ENCODE assay signal across 12 mouse cellular contexts in the genomic region with DNA sequence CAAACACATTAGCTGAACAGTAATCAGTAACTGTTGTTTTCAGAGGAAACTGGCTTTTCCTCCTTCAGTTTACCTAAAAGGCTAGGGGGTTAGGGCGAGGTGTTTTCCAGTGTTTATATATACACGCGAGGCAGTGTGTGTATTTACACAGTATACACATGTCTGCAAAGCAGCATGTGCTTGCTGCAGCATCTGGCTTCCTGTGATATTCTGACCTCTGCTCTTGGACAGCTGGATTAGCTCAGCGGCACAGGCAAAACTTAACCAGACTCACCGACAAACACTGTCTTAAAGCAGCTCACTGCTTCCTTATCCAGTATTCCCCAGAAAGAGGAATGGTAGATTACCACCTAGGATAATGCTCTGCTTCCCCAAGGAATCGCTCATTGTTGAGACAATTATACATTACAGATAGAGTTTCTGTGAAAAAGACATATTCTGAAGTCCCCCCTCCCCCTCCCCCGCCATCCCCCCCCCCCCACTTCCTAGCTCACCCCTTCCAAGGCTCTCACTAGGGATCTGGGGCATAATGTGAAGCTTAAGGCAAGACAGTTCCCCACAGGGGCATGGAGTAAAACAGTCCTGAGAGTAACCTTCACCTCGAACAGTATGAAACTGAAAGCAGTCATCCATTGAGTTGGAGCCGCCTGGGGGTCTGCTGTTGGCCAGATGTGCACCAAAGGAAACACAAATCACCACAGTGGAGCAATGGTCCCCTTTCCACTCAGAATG.
DNase-seq lines count a peak whose midpoint lies in the region; ATAC-seq and TF ChIP-seq lines count a peak whose summit lies in the region.
"Had no signal": no experiment of that assay in that cellular context is flagged by ENCODE, and none has a peak within 500 bp of the region (broad histone marks: within the 10 kb centered on the region; RNA-seq: fewer than 3 reads in every experiment).

No protein-coding gene starts in this region.

- no peaks in the 10 kb centered on the region for H3K4me1 ChIP-seq in kidney, embryonic 14.5 days (ENCODE audit: control insufficient read depth, insufficient read depth, low read length)
- no peaks in the 10 kb centered on the region for H3K4me1 ChIP-seq in lung, postnatal 0 days (ENCODE audit: insufficient read depth, low read depth, low read length)
- H3K4me1 ChIP-seq: midbrain, embryonic 10.5 days had no signal

- H3K4me3 ChIP-seq in kidney, embryonic 14.5 days (ENCODE audit: low read length): no peak overlapping the region
- H3K4me3 ChIP-seq in lung, postnatal 0 days (ENCODE audit: low read depth, low read length): no peak overlapping the region
- H3K4me3 ChIP-seq: erythroblast, embryonic 14.5 days; midbrain, embryonic 10.5 days had no signal

- no peaks in the 10 kb centered on the region for H3K9me3 ChIP-seq in kidney, embryonic 14.5 days (ENCODE audit: control insufficient read depth, low read length)
- H3K9me3 ChIP-seq in lung, postnatal 0 days (ENCODE audit: low read length): no peaks in the 10 kb centered on the region
- H3K9me3 ChIP-seq: midbrain, embryonic 10.5 days had no signal

- no peak overlapping the region for H3K9ac ChIP-seq in kidney, embryonic 14.5 days (ENCODE audit: low read depth, low read length)
- H3K9ac ChIP-seq in lung, postnatal 0 days (replicated peaks; ENCODE audit: low read depth): no peak overlapping the region

- DNase-seq in embryo, embryonic 10 days (ENCODE audit: low spot score): peak; percentile 62
- peak; percentile 34 for DNase-seq in embryo, embryonic 9.5 days (ENCODE audit: extremely low spot score)
- DNase-seq in lung, postnatal 0 days (ENCODE audit: low spot score): peak; percentile 22
- DNase-seq in spleen, postnatal 4 days (ENCODE audit: low spot score in 2 of 2): no peak
- no peak for DNase-seq in right cerebral cortex, postnatal 14 days
- no peak for DNase-seq in Muller cell, postnatal 12 days (ENCODE audit: inconsistent ontology term)
- no peak for DNase-seq in c-Kit-positive CD71-positive TER-119-positive erythroid progenitor cells, embryonic 14.5 days (ENCODE audit: low spot score)
- DNase-seq: cerebellum, adult 2 months; gastrocnemius, postnatal 14 days had no signal

- H3K4me2 ChIP-seq in kidney, embryonic 14.5 days (replicated peaks; ENCODE audit: low read depth, low read length): no peak overlapping the region
- no peak overlapping the region for H3K4me2 ChIP-seq in lung, postnatal 0 days (replicated peaks; ENCODE audit: low read depth, low read length)

- no peak for TF ChIP-seq EP300 in lung, postnatal 0 days (IDR thresholded peaks at IDR 0.05)

- H3K36me3 ChIP-seq in kidney, embryonic 14.5 days (ENCODE audit: control insufficient read depth, insufficient read depth, low read length): no peaks in the 10 kb centered on the region
- H3K36me3 ChIP-seq in lung, postnatal 0 days (ENCODE audit: insufficient read depth, low read length): no peaks in the 10 kb centered on the region
- H3K36me3 ChIP-seq: midbrain, embryonic 10.5 days had no signal

- ATAC-seq in kidney, embryonic 14.5 days (ENCODE audit: low FRiP score, low TSS enrichment): peak; percentile 85; the same call in 1 of the 2 replicates
- peak; percentile 62 for ATAC-seq in lung, postnatal 0 days

- 38% methylated on average over 9 of the region's 9 CpGs for whole genome bisulfite sequencing in kidney, embryonic 14.5 days
- 35% methylated on average over 8 of the region's 9 CpGs for WGBS in lung, postnatal 0 days

- no peak for TF ChIP-seq CTCF in lung, postnatal 0 days (IDR thresholded peaks at IDR 0.05)

- no peaks in the 10 kb centered on the region for H3K27me3 ChIP-seq in kidney, embryonic 14.5 days (ENCODE audit: control insufficient read depth, insufficient read depth, low read length)
- no peaks in the 10 kb centered on the region for H3K27me3 ChIP-seq in lung, postnatal 0 days (replicated peaks; ENCODE audit: insufficient read depth, low read length)

- H3K27ac ChIP-seq in kidney, embryonic 14.5 days (ENCODE audit: low read depth, low read length): no peak overlapping the region
- H3K27ac ChIP-seq in lung, postnatal 0 days (ENCODE audit: low read length): no peak overlapping the region
- H3K27ac ChIP-seq: midbrain, embryonic 10.5 days had no signal

Comparison
In these comparisons a context has a peak if more than half of its experiments do, and no peak if none do; other contexts are left out.
1. DNase-seq: peak in embryo, embryonic 10 days (single experiment), embryo, embryonic 9.5 days (single experiment) and lung, postnatal 0 days (single experiment); none in spleen, postnatal 4 days (0 of 2), right cerebral cortex, postnatal 14 days (single experiment), Muller cell, postnatal 12 days (single experiment) and c-Kit-positive CD71-positive TER-119-positive erythroid progenitor cells, embryonic 14.5 days (single experiment).